Mouse (Mus musculus): ENCODE results near the gene Commd8.
"Not testable (repeated sequence)": the region's sequence is repeated elsewhere in the genome, so short reads cannot be mapped to it uniquely, and the experiment has no call there.

DNA sequence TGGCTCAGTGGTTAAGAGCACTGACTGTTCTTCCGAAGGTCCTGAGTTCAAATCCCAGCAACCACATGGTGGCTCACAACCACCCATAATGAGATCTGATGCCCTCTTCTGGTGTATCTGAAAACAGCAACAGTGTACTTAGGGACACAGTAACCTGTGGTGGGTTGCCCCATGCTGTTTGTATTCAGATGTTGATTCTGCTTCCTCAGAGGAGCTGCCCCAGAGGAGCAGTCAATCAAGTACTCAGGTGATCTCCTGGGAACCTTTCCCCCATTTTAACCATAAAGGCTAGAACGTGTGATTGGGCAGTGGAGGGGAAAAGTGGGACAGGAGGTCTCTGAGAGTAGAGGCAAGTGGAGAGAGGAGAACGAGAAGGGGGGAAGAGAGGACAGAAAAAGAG lies 12.3 kb downstream of the Commd8 start:
- not testable (repeated sequence) for TF ChIP-seq CTCF (IDR thresholded peaks at IDR 0.05; ENCODE audit: low read depth, low read length); POLR2A (IDR thresholded peaks at IDR 0.05; ENCODE audit: extremely low read depth, insufficient read depth, low read length)

All from liver, adult 2 months (tissue).